Mouse (Mus musculus) embryonic facial prominence, embryonic 11.5 days (tissue): ENCODE measurements around the gene Gm45208. TPM values are rescaled to one million over a fixed set of nuclear protein-coding genes. Genes with fewer than 3 reads are reported as not detected.
A peak's percentile ranks its signal among the peaks of the same experiment; 100 is the strongest.

ENCODE experiments used
- ATAC-seq: fragments of 200-750 bp; cut with Nextera tagmentation; replicated peaks from 2 replicates; pipeline ENCODE4 v1.8.0; 2017; ENCODE audit warnings: low read depth; ENCODE audit not compliant: insufficient number of reproducible peaks, low FRiP score, low TSS enrichment
- DNase-seq: peaks from one replicate; pipeline ENCODE4 v3.0.0-alpha.2; 2015; ENCODE audit warnings: low spot score
- H3K27ac ChIP-seq: fragments of 300-500 bp; sonication (generic); replicated peaks from 2 replicates; pipeline ENCODE4 v1.5.1; 2014; ENCODE audit warnings: mild to moderate bottlenecking, low read depth, low read length, control low read depth
- H3K27me3 ChIP-seq: fragments of 300-500 bp; sonication (generic); 2 replicates; pipeline ENCODE4 v1.6.1; 2014; ENCODE audit warnings: mild to moderate bottlenecking, low read length, moderate library complexity, mixed read lengths; ENCODE audit not compliant: control insufficient read depth, insufficient read depth
- H3K36me3 ChIP-seq: fragments of 300-500 bp; sonication (generic); replicated peaks from 2 replicates; pipeline ENCODE4 v1.6.1; 2014; ENCODE audit warnings: low read depth, mild to moderate bottlenecking, low read length, moderate library complexity, mixed read lengths; ENCODE audit not compliant: control insufficient read depth, insufficient read depth
- H3K4me1 ChIP-seq: fragments of 300-500 bp; sonication (generic); 2 replicates; pipeline ENCODE4 v1.6.1; 2014; ENCODE audit warnings: low read length, mixed read lengths; ENCODE audit not compliant: control insufficient read depth, insufficient read depth
- H3K4me2 ChIP-seq: fragments of 300-500 bp; sonication (generic); 2 replicates; pipeline ENCODE4 v1.6.1; 2014; ENCODE audit warnings: low read depth, mild to moderate bottlenecking, control low read depth, low read length, moderate library complexity
- H3K4me3 ChIP-seq: fragments of 300-500 bp; sonication (generic); 2 replicates; pipeline ENCODE4 v1.5.1; 2014; ENCODE audit warnings: low read depth, low read length, control low read depth
- H3K9ac ChIP-seq: fragments of 300-500 bp; sonication (generic); replicated peaks from 2 replicates; pipeline ENCODE4 v1.6.1; 2014; ENCODE audit warnings: mild to moderate bottlenecking, control low read depth, low read length
- H3K9me3 ChIP-seq: fragments of 300-500 bp; sonication (generic); replicated peaks from 2 replicates; pipeline ENCODE4 v1.6.1; 2016; ENCODE audit warnings: mild to moderate bottlenecking, low read length, inconsistent platforms, mixed read lengths; ENCODE audit not compliant: control insufficient read depth
- WGBS: fragments of 180-500 bp; shearing (Covaris S2); extraction: QIAGEN DNeasy Blood & Tissue Kit; methylation state at CpG from one replicate; pipeline ENCODE4 v1.1.7; 2014; 5-methylcytosine and 5-hydroxymethylcytosine counted together
- polyA plus RNA-seq: library from polyadenylated mRNA; unstranded; fragments of >200 nt; fragmentation: Nextera tagmentation; extraction: Ambion mirVana; gene quantifications from 2 replicates; pipeline ENCODE4 v1.2.1, GENCODE M21; 2014

Gm45208 gene
- polyA plus RNA-seq, 1 experiment from 2014 or later = not detected

DNA sequence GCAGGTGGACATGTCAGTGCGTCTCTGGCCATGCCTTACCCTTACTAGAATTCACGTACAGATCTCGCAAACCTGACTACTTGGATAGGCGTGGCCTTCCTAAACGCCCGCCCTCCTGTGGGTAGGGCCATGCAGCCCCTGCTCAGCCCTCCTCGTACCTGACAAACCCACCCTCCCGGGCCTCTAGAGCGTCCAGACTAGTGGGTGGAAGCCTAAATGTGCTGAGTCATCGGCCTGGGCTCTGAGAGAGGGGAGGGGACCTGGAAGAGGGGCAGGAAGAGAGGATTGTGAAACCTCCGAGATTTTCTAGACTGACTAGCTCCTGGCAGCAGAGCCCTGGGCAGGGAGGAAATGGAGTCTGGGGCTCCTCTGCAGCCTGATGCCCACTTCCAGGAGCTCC lies 43.7 kb downstream of the Gm45208 start:
- 18% methylated on average over 11 of the region's 11 CpGs for WGBS

DNA sequence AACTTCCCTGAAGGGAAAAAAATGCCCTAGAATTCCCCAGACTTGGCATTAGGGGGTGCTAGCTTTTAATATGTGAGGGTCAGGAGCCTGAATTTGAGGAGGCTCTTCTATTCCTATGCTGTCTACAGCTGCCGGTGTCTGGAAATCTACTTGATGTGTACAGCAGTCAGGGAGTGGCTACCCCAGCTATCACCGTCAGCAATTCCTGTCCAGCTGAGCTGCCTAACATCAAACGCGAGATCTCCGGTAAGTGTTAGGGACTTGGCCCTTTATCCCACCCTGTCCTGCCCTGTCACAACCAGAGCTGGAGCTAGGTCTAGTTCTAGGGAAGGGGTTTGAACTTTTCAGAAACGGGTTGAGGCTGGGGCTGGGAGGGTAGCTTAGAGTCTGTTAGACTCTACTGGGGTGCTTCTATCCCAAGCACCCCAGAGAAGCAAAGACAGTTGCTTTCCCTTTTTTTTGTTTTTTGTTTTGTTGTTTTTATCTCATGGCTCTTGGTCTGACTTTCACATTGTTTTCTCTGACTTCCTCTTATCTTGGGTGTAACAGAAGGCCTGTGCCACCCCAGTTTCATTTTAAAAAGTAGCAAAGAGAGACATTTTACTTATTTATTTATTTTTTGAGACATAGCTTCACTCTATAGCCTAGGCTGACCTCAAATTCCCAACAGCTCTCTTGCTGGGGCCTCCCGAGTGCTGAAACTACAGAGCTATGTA lies 47.4 kb downstream of the Gm45208 start:
- no peak overlapping the region for H3K4me2 ChIP-seq
- H3K9ac ChIP-seq = no peak overlapping the region
- no peaks in the 10 kb centered on the region; the same call in 1 of the 2 replicates for H3K36me3 ChIP-seq
- no peaks in the 10 kb centered on the region for H3K9me3 ChIP-seq
- H3K4me3 ChIP-seq = no peak overlapping the region
- H3K27ac ChIP-seq = no peak overlapping the region
- ATAC-seq = no peak
- WGBS = 93% methylated on average over 7 of the region's 7 CpGs
- no peak for DNase-seq
- no peaks in the 10 kb centered on the region for H3K27me3 ChIP-seq
- H3K4me1 ChIP-seq = no peaks in the 10 kb centered on the region

More for the DNA sequence above, 43.7 kb downstream of the Gm45208 start:
- H3K4me3 ChIP-seq = 0 out of 2 replicates have a peak overlapping the region, but pooled peaks have one; percentile 10
- H3K4me1 ChIP-seq = no peaks in the 10 kb centered on the region
- no peaks in the 10 kb centered on the region for H3K27me3 ChIP-seq
- no peaks in the 10 kb centered on the region for H3K9me3 ChIP-seq
- no peaks in the 10 kb centered on the region; the same call in 1 of the 2 replicates for H3K36me3 ChIP-seq
- ATAC-seq (0 out of 2 replicates have a peak, but pooled peaks have one; percentile 2), DNase-seq (peak; percentile 48)
- peak overlapping the region; percentile 65; the same call in 1 of the 2 replicates for H3K4me2 ChIP-seq
- H3K27ac ChIP-seq = no peak overlapping the region
- no peak overlapping the region for H3K9ac ChIP-seq

DNA sequence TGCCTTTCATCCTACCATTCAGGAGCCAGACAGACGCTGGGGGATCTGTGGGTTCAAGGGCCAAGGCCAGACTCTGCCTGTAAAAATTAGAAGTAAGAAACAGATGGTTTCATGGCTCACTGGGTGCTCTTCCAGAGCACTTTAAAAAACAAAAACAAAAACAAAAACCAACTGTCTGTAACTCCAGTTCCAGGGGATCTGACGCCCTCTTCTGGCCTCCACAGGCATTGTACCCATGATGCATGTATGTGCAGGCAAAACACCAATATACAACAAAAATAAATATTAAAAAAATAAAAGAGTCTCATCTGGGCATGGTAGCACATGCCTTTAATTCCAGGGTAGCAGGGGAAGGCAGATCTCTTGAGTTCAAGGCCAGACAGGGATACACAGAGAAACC lies 50.7 kb downstream of the Gm45208 start:
- 60% methylated on average over 2 of the region's 2 CpGs for WGBS
- no peaks in the 10 kb centered on the region; the same call in 1 of the 2 replicates for H3K36me3 ChIP-seq

DNA sequence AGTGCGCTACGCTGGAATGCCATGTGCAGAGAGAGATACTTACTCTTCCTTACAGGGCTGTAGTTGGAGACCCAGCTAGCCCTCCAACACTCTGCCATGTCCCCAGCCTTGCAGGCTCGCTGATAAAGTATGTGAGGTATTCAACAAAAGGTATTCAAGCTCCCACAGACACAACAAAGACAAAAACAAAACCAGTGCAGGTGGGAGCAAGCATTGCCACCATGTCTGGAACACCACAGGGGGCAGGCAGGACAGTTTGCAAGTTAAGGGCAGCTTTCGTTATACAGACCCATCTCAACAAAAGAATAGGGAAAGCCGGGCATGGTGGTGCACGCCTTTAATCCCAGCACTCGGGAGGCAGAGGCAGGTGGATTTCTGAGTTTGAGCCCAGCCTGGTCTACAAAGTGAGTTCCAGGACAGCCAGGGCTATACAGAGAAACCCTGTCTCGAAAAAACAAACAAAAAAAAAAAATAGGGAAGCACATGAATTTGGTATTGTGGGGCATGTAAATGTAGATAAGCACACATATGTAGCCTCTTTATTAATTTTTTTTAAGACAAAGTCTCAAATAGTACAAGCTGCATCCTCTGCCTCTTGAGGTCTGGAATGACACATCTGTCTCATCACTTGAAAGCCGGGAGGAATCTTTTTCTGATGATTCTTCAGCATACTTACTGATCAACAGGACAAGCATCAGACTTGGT lies 53.6 kb downstream of the Gm45208 start:
- no peaks in the 10 kb centered on the region for H3K4me1 ChIP-seq
- DNase-seq (no peak), ATAC-seq (no peak)
- no peak overlapping the region for H3K4me2 ChIP-seq
- H3K4me3 ChIP-seq = no peak overlapping the region
- no peak overlapping the region for H3K27ac ChIP-seq
- 75% methylated on average over 9 of the region's 9 CpGs for WGBS
- no peak overlapping the region for H3K9ac ChIP-seq
- no peaks in the 10 kb centered on the region for H3K36me3 ChIP-seq
- no peaks in the 10 kb centered on the region for H3K9me3 ChIP-seq
- H3K27me3 ChIP-seq = no peaks in the 10 kb centered on the region

More for the DNA sequence above, 50.7 kb downstream of the Gm45208 start:
- Histone ChIP-seq H3K27me3 (no peaks in the 10 kb centered on the region), H3K4me3 (no peak overlapping the region), H3K4me1 (no peaks in the 10 kb centered on the region), H3K9ac (no peak overlapping the region), H3K9me3 (no peaks in the 10 kb centered on the region), H3K4me2 (no peak overlapping the region), H3K27ac (no peak overlapping the region)
- DNase-seq (no peak), ATAC-seq (no peak)

DNA sequence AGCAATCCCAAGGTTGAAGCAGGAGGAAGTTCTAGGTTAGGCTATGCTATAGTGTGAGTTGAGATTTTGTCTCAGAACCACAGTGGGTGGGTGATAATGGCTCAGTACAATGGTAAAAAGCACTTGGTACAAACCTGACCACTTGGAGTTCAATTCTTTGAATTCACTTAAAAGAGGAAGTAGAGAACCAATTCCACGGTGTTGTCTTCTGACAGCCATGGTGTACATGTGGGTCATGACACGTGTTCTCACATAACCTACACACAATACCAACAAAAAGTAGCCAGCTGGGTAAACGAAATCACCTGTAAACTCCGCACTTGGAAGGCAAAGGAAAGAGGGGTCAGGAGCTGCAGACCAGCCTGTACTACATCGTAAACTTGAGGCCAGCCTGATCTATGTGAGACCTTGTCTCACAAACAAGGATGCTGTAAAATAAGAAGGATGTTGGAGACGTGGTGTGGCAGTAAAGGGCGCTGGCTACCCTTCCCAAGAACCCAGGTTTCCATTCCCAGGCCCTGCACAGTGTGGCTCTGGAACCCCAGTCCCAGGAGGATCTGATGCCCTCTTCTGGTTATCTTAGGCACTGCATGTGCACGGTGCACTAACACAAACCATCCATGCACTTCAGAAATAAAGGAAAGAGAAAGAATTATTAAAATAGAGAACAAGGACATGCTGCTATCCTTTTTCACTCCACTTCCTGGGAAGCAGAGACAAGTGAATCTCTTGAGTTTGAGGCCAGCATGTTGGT lies 54.5 kb downstream of the Gm45208 start:
- H3K9me3 ChIP-seq = no peaks in the 10 kb centered on the region
- H3K27me3 ChIP-seq = no peaks in the 10 kb centered on the region
- H3K36me3 ChIP-seq = no peaks in the 10 kb centered on the region
- no peak overlapping the region for H3K27ac ChIP-seq
- no peak overlapping the region for H3K4me2 ChIP-seq
- H3K4me3 ChIP-seq = no peak overlapping the region
- no peaks in the 10 kb centered on the region for H3K4me1 ChIP-seq
- 48% methylated on average over 8 of the region's 8 CpGs for WGBS
- no peak overlapping the region for H3K9ac ChIP-seq
- peak; percentile 63 for DNase-seq
- peak; percentile 83; the same call in 1 of the 2 replicates for ATAC-seq

DNA sequence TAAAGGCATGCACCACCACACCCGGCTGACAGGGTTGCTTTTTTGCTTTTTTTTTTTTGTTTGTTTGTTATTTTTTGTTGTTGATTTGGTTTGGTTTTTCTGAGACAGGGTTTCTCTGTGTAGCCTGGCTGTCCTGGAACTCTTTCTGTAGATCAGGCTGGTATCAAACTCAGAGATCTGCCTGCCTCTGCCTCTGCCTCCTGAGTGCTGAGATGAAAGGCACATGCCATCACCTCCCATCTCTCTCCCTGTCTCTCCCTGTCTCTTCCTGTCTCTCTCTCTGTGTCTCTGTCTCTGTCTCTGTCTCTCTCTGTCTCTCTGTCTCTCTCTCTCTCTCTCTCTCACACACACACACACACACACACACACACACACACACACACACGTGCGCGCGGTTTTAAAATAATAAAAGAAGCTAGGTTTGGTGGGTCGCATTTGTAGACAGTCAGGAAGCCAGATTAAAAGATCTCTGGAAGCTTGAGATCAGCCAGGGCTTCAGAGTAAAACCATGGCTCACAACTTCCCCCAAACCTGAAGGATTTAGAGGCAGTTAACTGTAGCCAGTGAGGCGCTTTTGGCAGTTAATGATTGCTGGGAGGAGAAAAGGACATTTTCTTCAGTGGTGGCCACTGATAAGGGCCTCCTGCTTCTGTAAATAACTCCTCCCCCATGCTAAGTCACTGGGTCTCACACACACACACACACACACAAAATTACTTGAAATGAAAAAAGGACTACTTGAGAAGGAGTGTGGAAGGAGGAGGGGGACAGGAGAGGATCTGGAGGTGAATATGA lies 56.6 kb downstream of the Gm45208 start:
- no peak for ATAC-seq
- H3K9me3 ChIP-seq = no peaks in the 10 kb centered on the region
- no peak overlapping the region for H3K4me2 ChIP-seq
- H3K27ac ChIP-seq = no peak overlapping the region
- DNase-seq = no peak
- 75% methylated on average over 7 of the region's 7 CpGs for WGBS
- no peaks in the 10 kb centered on the region for H3K4me1 ChIP-seq
- no peak overlapping the region for H3K9ac ChIP-seq
- H3K36me3 ChIP-seq = no peaks in the 10 kb centered on the region
- H3K27me3 ChIP-seq = no peaks in the 10 kb centered on the region
- H3K4me3 ChIP-seq = no peak overlapping the region

DNA sequence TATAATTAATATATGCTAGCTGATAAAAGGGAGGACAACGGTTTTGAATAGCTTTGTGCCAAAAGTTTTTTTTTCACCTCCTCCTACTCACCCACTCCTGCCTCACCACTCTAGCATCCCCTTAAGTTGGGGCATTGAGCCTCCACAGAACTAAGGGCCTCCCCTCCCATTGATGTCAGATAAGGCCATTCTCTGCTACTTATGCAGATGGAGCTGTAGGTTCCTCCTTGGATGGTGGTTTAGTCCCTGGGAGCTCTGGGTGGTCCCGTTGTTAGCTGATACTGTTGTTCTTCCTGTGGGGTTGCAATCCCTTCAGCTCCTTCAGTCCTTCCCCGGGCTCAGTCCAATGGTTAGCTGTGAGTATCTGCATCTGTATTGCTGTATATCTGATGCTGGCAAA lies 57.2 kb downstream of the Gm45208 start:
- H3K36me3 ChIP-seq = no peaks in the 10 kb centered on the region
- ATAC-seq = no peak

More for the DNA sequence above, 57.2 kb downstream of the Gm45208 start:
- WGBS = 13% methylated on average over 3 of the region's 3 CpGs
- Histone ChIP-seq H3K4me3 (no peak overlapping the region), H3K9me3 (no peaks in the 10 kb centered on the region), H3K27ac (no peak overlapping the region), H3K27me3 (no peaks in the 10 kb centered on the region), H3K9ac (no peak overlapping the region), H3K4me2 (no peak overlapping the region), H3K4me1 (no peaks in the 10 kb centered on the region)
- DNase-seq = no peak
